Mouse (Mus musculus) urinary bladder, postnatal 36 days (tissue): Measurements from ENCODE around the gene Wnt3a.
A peak's percentile ranks its signal among the peaks of the same experiment; 100 is the strongest.

Experiments
- DNase-seq, 2 experiments: peaks; one replicate each; pipeline ENCODE4 v3.0.0; 2022; ENCODE audit warnings: low spot score in 2 of 2, mixed read lengths in 1 of 2

The Wnt3a gene

GRCm38 (mm10) chr11:59290702-59291303, at the start of gene Wnt3a:
Gene Wnt3a, minus strand, starts transcription at chr11:59290752.
- DNase-seq = no peak

GRCm38 (mm10) chr11:59338736-59339120, 48.2 kb upstream of the Wnt3a start:
- DNase-seq = no peak

GRCm38 (mm10) chr11:59337955-59338735, 47.6 kb upstream of the Wnt3a start:
- no peak for DNase-seq

- DNase-seq = no peak
Observed at GRCm38 (mm10) chr11:59336381-59336780, 45.8 kb upstream of the Wnt3a start.

- no peak for DNase-seq
Observed at GRCm38 (mm10) chr11:59335942-59336341, 45.4 kb upstream of the Wnt3a start.

- peak in 1 of 2 experiments; percentile 27 for DNase-seq
Observed at GRCm38 (mm10) chr11:59335150-59335549, 44.6 kb upstream of the Wnt3a start.

- no peak for DNase-seq
Observed at GRCm38 (mm10) chr11:59332938-59333337, 42.4 kb upstream of the Wnt3a start.

GRCm38 (mm10) chr11:59331167-59331869, 40.8 kb upstream of the Wnt3a start:
- no peak for DNase-seq

- peak; percentile 64 to 65 for DNase-seq
Observed at GRCm38 (mm10) chr11:59330560-59330959, 40.0 kb upstream of the Wnt3a start.

- no peak for DNase-seq
Observed at GRCm38 (mm10) chr11:59329616-59330015, 39.1 kb upstream of the Wnt3a start.

- DNase-seq = no peak
Observed at GRCm38 (mm10) chr11:59327625-59328024, 37.1 kb upstream of the Wnt3a start.

GRCm38 (mm10) chr11:59324777-59325176, 34.2 kb upstream of the Wnt3a start:
- DNase-seq = no peak

GRCm38 (mm10) chr11:59322988-59323387, 32.4 kb upstream of the Wnt3a start:
- no peak for DNase-seq

- DNase-seq = no peak
Observed at GRCm38 (mm10) chr11:59316517-59316916, 26.0 kb upstream of the Wnt3a start.

- DNase-seq = no peak
Observed at GRCm38 (mm10) chr11:59313944-59314343, 23.4 kb upstream of the Wnt3a start.

GRCm38 (mm10) chr11:59313029-59313811, 22.7 kb upstream of the Wnt3a start:
- DNase-seq = no peak

- no peak for DNase-seq
Observed at GRCm38 (mm10) chr11:59312501-59312900, 21.9 kb upstream of the Wnt3a start.

GRCm38 (mm10) chr11:59312060-59312459, 21.5 kb upstream of the Wnt3a start:
- DNase-seq = no peak

- DNase-seq = no peak
Observed at GRCm38 (mm10) chr11:59309976-59310375, 19.4 kb upstream of the Wnt3a start.

- DNase-seq = peak in 1 of 2 experiments; percentile 62
Observed at GRCm38 (mm10) chr11:59309106-59309805, 18.7 kb upstream of the Wnt3a start.

- no peak for DNase-seq
Observed at GRCm38 (mm10) chr11:59308625-59309024, 18.1 kb upstream of the Wnt3a start.
